Mouse (Mus musculus): ENCODE data around the gene Polr3e. TPM values are rescaled to one million over a fixed set of nuclear protein-coding genes. Genes with fewer than 3 reads are reported as not detected.

The Polr3e gene
- polyA plus RNA-seq, 1 experiment = 27.2 TPM

DNA sequence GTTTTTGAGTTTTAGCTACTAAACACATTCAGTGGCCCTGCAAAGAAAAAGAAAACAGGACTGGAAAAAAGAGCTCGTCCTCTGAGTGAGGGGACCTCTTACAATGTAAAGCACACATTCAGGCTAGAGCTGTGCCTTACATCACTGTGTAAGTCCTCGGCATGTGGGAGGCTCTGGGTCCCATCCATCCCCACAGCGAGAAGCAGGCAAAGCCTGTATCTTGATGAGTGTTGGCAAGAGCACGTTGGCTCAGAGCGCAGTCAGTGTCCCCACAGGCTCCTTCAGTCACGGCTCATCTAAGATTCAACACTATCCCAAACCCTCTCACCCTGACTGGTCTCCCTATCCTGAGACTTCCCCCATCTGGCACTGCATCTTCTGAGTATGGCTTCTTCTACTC lies 39.3 kb upstream of the Polr3e start:
- TF ChIP-seq POLR2A (IDR thresholded peaks at IDR 0.05; ENCODE audit: borderline replicate concordance, insufficient read depth, low read length) = no peak
- no peak for TF ChIP-seq CTCF (IDR thresholded peaks at IDR 0.05; ENCODE audit: borderline replicate concordance, insufficient read depth, low read depth, low read length)
- Histone ChIP-seq H3K4me1 (ENCODE audit: control insufficient read depth, insufficient read depth, low read length) (peaks cover 13% of the 10 kb centered on the region), H3K4me3 (replicated peaks; ENCODE audit: insufficient read depth, low read depth, low read length) (no peak overlapping the region), H3K27me3 (ENCODE audit: control insufficient read depth, insufficient read depth, low read length) (no peaks in the 10 kb centered on the region), H3K27ac (ENCODE audit: insufficient read depth, low read length) (no peak overlapping the region; the same call in 1 of the 2 replicates)
- 11% methylated on average over 6 of the region's 6 CpGs for WGBS
- peak in 1 of 2 experiments; percentile 52 for DNase-seq

DNA sequence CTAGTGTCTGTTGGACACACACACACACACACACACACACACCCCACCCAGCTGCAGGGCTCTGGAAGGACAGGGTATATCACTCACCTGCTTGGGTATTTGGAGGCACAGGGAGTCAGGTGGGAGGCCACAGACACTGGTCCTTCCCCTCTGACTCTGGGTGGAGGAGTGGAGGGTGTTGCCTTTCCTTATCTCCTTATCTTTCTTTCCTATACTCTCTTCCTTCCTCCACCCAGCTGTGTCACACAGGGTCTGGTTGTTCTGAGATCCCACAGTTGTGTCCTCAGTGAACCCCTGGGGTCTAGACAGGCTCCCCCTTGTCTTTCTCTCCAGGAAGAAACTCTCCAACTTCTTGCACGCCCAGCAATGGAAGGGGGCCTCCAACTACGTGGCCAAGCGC lies 37.6 kb upstream of the Polr3e start:
- Histone ChIP-seq H3K27ac (ENCODE audit: insufficient read depth, low read length) (no peak overlapping the region), H3K27me3 (ENCODE audit: control insufficient read depth, insufficient read depth, low read length) (no peaks in the 10 kb centered on the region), H3K4me3 (replicated peaks; ENCODE audit: insufficient read depth, low read depth, low read length) (no peak overlapping the region), H3K4me1 (ENCODE audit: control insufficient read depth, insufficient read depth, low read length) (peaks cover 12% of the 10 kb centered on the region)
- TF ChIP-seq CTCF (IDR thresholded peaks at IDR 0.05; ENCODE audit: borderline replicate concordance, insufficient read depth, low read depth, low read length) = no peak
- no peak for TF ChIP-seq POLR2A (IDR thresholded peaks at IDR 0.05; ENCODE audit: borderline replicate concordance, insufficient read depth, low read length)
- DNase-seq = no peak
- WGBS = 92% methylated on average over 3 of the region's 3 CpGs

DNA sequence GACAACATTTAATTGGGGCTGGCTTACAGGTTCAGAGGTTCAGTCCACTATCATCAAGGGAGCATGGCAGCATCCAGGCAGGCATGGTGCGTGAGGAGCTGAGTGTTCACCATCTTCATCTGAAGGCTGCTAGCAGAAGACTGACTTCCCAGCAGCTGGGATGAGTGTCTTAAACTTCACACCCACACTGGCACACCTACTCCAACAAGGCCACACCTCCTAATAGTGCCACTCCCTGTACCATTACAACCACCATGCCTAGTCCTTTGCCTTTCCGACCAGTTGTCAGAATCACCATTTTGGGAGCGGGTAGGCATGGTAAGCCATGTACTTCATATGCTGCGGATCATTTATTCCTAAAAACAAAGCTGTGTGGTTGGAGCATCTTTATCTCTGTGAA lies 36.8 kb upstream of the Polr3e start:
- no peaks in the 10 kb centered on the region for H3K27me3 ChIP-seq (ENCODE audit: control insufficient read depth, insufficient read depth, low read length)
- DNase-seq = no peak
- H3K4me3 ChIP-seq (replicated peaks; ENCODE audit: insufficient read depth, low read depth, low read length) = no peak overlapping the region
- H3K27ac ChIP-seq (ENCODE audit: insufficient read depth, low read length) = no peak overlapping the region
- TF ChIP-seq CTCF (IDR thresholded peaks at IDR 0.05; ENCODE audit: borderline replicate concordance, insufficient read depth, low read depth, low read length) (no peak), POLR2A (IDR thresholded peaks at IDR 0.05; ENCODE audit: borderline replicate concordance, insufficient read depth, low read length) (no peak)
- H3K4me1 ChIP-seq (ENCODE audit: control insufficient read depth, insufficient read depth, low read length) = peaks cover 7% of the 10 kb centered on the region
- WGBS = 99% methylated on average over 4 of the region's 4 CpGs

DNA sequence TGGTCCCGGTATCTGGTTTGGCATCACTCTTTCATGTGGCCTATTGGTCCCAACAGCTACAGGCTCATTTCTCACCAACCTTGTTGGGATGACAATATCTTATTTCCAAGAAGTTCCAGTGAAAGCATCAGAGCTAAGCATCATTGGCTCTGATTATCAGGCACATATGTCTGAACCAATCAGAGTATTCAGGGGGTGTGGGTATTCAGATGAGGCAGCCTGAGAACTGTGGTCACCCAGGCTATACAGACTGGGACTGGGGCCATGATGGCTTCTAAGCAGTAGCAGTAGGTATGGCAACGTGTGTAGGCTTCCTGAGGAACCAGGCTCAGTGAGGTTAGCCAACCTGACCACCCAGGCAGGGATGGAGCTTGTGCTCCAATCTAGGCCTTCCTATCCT lies 36.1 kb upstream of the Polr3e start:
- DNase-seq = no peak
- Histone ChIP-seq H3K27ac (ENCODE audit: insufficient read depth, low read length) (no peak overlapping the region), H3K4me1 (ENCODE audit: control insufficient read depth, insufficient read depth, low read length) (peaks cover 7% of the 10 kb centered on the region), H3K27me3 (ENCODE audit: control insufficient read depth, insufficient read depth, low read length) (no peaks in the 10 kb centered on the region), H3K4me3 (replicated peaks; ENCODE audit: insufficient read depth, low read depth, low read length) (no peak overlapping the region)
- WGBS = 55% methylated on average over 2 of the region's 2 CpGs
- TF ChIP-seq POLR2A (IDR thresholded peaks at IDR 0.05; ENCODE audit: borderline replicate concordance, insufficient read depth, low read length) = no peak
- no peak for TF ChIP-seq CTCF (IDR thresholded peaks at IDR 0.05; ENCODE audit: borderline replicate concordance, insufficient read depth, low read depth, low read length)

DNA sequence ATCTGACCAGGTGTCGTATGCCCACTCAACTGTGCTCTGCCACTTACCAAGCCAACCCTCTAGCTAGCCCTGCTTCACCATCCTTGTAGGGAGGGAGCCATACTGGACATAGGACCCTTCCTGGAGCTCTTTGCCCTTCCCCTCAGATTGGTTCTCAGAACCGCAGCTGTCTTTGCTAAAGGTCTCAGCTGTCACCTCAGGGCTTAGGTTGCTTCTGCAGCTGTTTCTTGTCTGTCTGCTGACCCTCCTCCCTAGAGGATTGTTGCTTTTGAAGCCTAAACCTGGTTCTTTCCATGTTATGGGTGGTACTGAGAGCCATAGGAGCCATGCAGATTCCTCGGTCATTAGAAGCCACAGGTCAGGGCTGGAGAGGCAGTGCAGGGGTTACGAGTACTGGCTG lies 34.9 kb upstream of the Polr3e start:
- WGBS = 85% methylated on average over 4 of the region's 4 CpGs
- peaks cover 7% of the 10 kb centered on the region for H3K4me1 ChIP-seq (ENCODE audit: control insufficient read depth, insufficient read depth, low read length)
- no peak overlapping the region for H3K4me3 ChIP-seq (replicated peaks; ENCODE audit: insufficient read depth, low read depth, low read length)
- DNase-seq = no peak
- no peaks in the 10 kb centered on the region for H3K27me3 ChIP-seq (ENCODE audit: control insufficient read depth, insufficient read depth, low read length)
- TF ChIP-seq CTCF (IDR thresholded peaks at IDR 0.05; ENCODE audit: borderline replicate concordance, insufficient read depth, low read depth, low read length) (no peak), POLR2A (IDR thresholded peaks at IDR 0.05; ENCODE audit: borderline replicate concordance, insufficient read depth, low read length) (no peak)
- no peak overlapping the region for H3K27ac ChIP-seq (ENCODE audit: insufficient read depth, low read length)

DNA sequence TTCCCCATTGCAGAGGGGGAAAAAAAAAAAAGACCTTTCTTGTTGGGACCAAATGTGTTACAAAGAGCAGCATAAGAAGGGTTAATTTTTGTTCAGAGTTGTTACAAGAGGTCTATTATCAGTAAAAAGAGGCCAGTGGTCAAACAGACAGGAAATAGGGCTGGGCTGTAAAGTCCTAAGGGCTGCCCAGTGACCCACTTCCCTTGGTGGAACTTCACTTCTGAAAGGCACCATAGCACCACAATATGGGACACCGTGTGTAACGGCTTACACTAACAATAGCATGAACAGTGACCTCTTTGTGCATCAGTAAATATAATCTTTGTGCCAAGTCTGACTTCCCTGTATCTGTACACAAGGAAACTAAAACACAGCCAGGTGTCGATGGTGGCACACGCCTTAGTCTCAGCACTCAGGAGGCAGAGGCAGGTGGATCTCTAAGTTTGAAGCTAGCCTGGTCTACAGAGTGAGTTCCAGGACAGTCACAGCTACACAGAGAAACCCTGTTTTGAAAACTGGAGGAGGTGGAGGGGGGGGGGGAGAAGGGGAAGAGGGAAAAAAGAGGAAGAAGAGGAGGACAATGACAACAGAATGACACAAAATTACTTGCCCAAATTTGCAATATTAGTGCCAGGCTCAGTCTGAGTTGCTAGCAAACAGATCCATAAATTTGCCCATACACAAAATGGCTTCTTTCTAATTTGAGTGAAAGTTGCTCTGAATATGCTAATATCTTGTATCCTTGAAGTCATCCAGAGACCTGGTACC lies 33.8 kb upstream of the Polr3e start:
- no peak for DNase-seq
- whole genome bisulfite sequencing = 88% methylated on average over 4 of the region's 4 CpGs
- no peak for TF ChIP-seq CTCF (IDR thresholded peaks at IDR 0.05; ENCODE audit: borderline replicate concordance, insufficient read depth, low read depth, low read length)
- no peak for TF ChIP-seq POLR2A (IDR thresholded peaks at IDR 0.05; ENCODE audit: borderline replicate concordance, insufficient read depth, low read length)
- Histone ChIP-seq H3K27me3 (ENCODE audit: control insufficient read depth, insufficient read depth, low read length) (no peaks in the 10 kb centered on the region), H3K4me3 (replicated peaks; ENCODE audit: insufficient read depth, low read depth, low read length) (no peak overlapping the region), H3K4me1 (ENCODE audit: control insufficient read depth, insufficient read depth, low read length) (no peaks in the 10 kb centered on the region), H3K27ac (ENCODE audit: insufficient read depth, low read length) (no peak overlapping the region)

DNA sequence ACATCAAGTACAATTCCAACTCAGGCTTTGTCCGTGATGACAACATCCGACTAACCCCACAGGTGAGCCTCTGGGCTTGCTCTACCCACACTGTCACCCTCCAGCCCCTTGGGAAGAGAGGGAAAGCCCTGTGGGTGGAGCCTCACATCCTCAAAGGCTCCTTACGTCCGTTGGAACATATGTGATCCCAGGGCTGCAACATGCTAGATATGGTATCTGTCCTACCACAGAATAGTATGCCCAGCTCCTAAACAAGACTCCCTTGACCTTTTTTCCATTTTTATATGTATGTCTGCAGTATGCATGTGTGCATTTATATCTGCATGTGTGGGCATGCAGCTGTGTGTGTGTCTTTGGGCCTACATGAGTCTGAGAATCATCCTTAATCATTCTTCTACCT lies 32.8 kb upstream of the Polr3e start:
- no peak for TF ChIP-seq CTCF (IDR thresholded peaks at IDR 0.05; ENCODE audit: borderline replicate concordance, insufficient read depth, low read depth, low read length)
- no peak for TF ChIP-seq POLR2A (IDR thresholded peaks at IDR 0.05; ENCODE audit: borderline replicate concordance, insufficient read depth, low read length)
- Histone ChIP-seq H3K4me3 (replicated peaks; ENCODE audit: insufficient read depth, low read depth, low read length) (no peak overlapping the region), H3K27me3 (ENCODE audit: control insufficient read depth, insufficient read depth, low read length) (no peaks in the 10 kb centered on the region)

DNA sequence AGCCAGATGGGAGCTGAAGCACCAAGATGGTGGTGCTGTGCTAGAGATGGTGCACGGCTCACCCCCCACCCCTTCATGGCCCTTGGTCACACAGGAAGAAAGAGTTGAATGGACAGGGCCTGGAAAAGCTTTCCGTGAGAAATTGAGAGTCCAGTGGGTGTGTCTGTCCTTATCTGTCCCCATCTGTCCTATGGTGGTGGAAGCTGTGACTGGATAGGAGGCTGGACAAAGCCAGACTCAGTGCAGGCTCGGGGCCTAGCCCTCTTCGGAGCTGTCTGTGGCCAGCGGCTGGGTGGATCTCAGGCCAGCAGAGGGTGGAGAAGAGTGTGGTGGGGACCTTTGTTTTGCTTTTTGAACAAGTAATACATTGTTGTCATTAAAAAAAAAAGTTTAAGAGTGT lies 24.4 kb upstream of the Polr3e start:
- WGBS = 70% methylated on average over 5 of the region's 5 CpGs
- TF ChIP-seq POLR2A (IDR thresholded peaks at IDR 0.05; ENCODE audit: borderline replicate concordance, insufficient read depth, low read length) (no peak), CTCF (IDR thresholded peaks at IDR 0.05; ENCODE audit: borderline replicate concordance, insufficient read depth, low read depth, low read length) (no peak)
- peaks cover 7% of the 10 kb centered on the region; the same call in 1 of the 2 replicates for H3K4me1 ChIP-seq (ENCODE audit: control insufficient read depth, insufficient read depth, low read length)
- no peak for DNase-seq
- no peak overlapping the region for H3K4me3 ChIP-seq (replicated peaks; ENCODE audit: insufficient read depth, low read depth, low read length)
- H3K27me3 ChIP-seq (ENCODE audit: control insufficient read depth, insufficient read depth, low read length) = no peaks in the 10 kb centered on the region
- no peak overlapping the region for H3K27ac ChIP-seq (ENCODE audit: insufficient read depth, low read length)

More for the DNA sequence above, 32.8 kb upstream of the Polr3e start:
- DNase-seq = no peak
- WGBS = 96% methylated on average over 4 of the region's 4 CpGs
- Histone ChIP-seq H3K27ac (ENCODE audit: insufficient read depth, low read length) (no peak overlapping the region), H3K4me1 (ENCODE audit: control insufficient read depth, insufficient read depth, low read length) (no peaks in the 10 kb centered on the region)
